Mouse (Mus musculus): ENCODE measurements around the gene Arid5a. TPM values are rescaled to one million over a fixed set of nuclear protein-coding genes. Genes with fewer than 3 reads are reported as not detected.

The Arid5a gene
- 2.9 TPM in 2 replicates for polyA plus RNA-seq (2016; fragmentation: Nextera tagmentation; extraction: Ambion mirVana)

DNA sequence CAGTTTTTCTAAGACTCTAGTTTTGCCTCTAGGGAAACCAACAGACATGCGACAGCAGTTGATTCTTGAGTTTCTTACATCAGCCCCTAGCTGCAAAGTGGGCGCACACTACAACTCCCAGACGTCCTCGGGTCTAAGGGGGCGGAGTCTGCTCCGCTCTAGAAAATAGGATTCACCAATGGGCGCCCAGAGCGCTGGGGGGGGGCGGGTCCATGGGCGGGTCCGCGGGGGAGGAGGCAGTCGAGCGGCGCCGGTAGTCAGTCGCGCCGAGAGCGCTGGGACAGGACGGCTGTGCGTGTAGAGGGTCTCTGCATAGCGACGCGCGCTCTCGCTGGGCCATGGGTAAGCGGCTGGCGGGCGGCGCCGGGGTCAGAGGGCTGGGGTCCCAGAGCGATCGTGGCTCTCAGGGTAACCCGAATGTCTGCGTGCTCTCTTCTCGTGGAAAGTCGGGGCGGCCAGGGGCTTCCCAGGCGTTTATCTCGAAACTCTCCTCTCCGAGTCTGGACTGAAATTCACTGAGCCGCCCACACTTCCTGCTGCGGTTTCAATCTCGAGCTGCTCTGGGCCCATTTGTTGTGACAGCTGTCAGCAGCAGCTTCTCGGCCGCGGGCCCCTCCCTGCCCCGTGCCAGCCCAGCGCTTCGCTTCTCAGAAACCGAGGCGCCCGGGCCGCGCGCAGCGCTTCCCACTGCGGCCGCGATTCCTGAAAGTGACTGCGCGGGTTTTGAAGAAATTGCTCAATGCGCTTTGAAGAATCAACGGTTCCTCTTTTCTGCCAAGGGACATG is at the start of gene Arid5a:
Arid5a (plus strand) TSS at position 239 of the 786 bp plus-strand sequence.
- Histone ChIP-seq H3K36me3 (replicated peaks) (no peaks in the 10 kb centered on the region), H3K27ac (peak within 1 kb of the TSS; percentile 72), H3K4me1 (peaks cover 33% of the 10 kb centered on the region), H3K9me3 (no peaks in the 10 kb centered on the region), H3K27me3 (ENCODE audit: poor library complexity, severe bottlenecking) (peaks cover 51% of the 10 kb centered on the region), H3K4me3 (peak within 1 kb of the TSS; percentile 63)
- DNase-seq (ENCODE audit: extremely low spot score, low spot score): peak; percentile 91
- WGBS: under 1% methylated on average over 65 of the region's 65 CpGs

DNA sequence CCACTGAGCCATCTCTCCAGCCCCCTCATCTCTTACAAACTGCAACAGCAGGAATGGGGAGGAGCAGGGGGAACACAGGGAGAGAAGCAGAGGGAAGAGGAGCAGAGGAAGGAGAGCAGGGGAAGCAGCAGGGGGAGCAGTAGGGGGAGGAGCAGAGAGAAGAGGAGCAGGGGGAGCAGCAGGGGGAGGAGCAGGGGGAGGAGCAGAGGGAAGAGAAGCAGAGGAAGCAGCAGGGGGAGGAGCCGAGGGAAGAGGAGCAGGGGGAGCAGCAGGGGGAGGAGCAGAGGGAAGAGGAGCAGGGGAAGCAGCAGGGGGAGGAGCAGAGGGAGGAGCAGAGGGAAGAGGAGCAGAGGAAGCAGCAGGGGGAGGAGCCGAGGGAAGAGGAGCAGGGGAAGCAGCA is 48.9 kb upstream of the Arid5a start:
- no peaks in the 10 kb centered on the region for H3K36me3 ChIP-seq (replicated peaks)
- no peak for DNase-seq (ENCODE audit: extremely low spot score, low spot score)
- no peak overlapping the region for H3K4me3 ChIP-seq
- peaks cover 7% of the 10 kb centered on the region; the same call in 1 of the 2 replicates for H3K9me3 ChIP-seq
- 80% methylated on average over 2 of the region's 2 CpGs for WGBS
- peaks cover 16% of the 10 kb centered on the region for H3K4me1 ChIP-seq
- H3K27ac ChIP-seq: no peak overlapping the region
- H3K27me3 ChIP-seq (ENCODE audit: poor library complexity, severe bottlenecking): peaks cover 31% of the 10 kb centered on the region

DNA sequence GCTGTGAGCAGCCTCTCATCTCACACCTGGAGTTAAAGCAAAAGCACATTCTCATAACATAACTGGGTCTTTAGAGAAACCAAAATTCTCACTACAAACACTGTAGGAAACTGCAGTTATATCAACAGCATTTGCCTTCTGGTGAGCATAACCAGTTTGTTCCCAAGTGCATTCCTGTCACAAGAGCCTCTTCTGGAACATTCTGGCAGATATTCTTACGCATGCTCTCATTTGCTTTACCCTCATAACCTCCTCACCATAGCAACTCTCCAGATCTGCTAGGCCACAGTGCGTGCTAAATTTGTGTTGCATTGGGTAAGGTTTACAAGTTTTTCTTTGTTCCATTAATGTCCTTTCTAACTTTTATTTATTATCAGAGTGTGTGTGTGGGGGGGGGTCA is 48.3 kb upstream of the Arid5a start:
- Histone ChIP-seq H3K36me3 (replicated peaks) (no peaks in the 10 kb centered on the region), H3K27ac (no peak overlapping the region), H3K4me1 (peaks cover 16% of the 10 kb centered on the region), H3K27me3 (ENCODE audit: poor library complexity, severe bottlenecking) (peaks cover 24% of the 10 kb centered on the region), H3K9me3 (peaks cover 7% of the 10 kb centered on the region; the same call in 1 of the 2 replicates), H3K4me3 (no peak overlapping the region)
- 96% methylated on average over 2 of the region's 2 CpGs for WGBS
- DNase-seq (ENCODE audit: extremely low spot score, low spot score): no peak

DNA sequence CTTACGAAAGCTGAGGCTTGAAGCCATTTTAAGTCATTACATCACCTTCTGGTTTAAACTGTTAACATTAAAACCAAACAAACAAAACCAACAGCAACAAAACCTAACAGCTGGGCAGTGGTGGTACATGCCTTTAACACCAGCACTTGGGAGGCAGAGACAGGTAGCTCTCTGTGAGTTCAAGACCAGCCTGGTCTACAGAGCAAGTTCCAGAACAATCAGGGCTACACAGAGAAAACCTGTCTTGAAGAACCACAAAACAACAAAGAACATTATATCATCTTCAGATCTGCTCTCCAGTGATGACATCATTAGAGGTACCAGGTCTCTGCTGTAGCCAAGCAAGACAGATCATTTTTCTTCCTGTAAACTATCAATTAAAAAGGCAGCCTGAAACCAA is 47.1 kb upstream of the Arid5a start:
- Histone ChIP-seq H3K27ac (no peak overlapping the region), H3K9me3 (peaks cover 7% of the 10 kb centered on the region; the same call in 1 of the 2 replicates), H3K36me3 (replicated peaks) (no peaks in the 10 kb centered on the region), H3K4me3 (no peak overlapping the region), H3K4me1 (peaks cover 6% of the 10 kb centered on the region), H3K27me3 (ENCODE audit: poor library complexity, severe bottlenecking) (peaks cover 13% of the 10 kb centered on the region)
- WGBS: 88% methylated on average over 1 of the region's 1 CpGs
- no peak for DNase-seq (ENCODE audit: extremely low spot score, low spot score)

DNA sequence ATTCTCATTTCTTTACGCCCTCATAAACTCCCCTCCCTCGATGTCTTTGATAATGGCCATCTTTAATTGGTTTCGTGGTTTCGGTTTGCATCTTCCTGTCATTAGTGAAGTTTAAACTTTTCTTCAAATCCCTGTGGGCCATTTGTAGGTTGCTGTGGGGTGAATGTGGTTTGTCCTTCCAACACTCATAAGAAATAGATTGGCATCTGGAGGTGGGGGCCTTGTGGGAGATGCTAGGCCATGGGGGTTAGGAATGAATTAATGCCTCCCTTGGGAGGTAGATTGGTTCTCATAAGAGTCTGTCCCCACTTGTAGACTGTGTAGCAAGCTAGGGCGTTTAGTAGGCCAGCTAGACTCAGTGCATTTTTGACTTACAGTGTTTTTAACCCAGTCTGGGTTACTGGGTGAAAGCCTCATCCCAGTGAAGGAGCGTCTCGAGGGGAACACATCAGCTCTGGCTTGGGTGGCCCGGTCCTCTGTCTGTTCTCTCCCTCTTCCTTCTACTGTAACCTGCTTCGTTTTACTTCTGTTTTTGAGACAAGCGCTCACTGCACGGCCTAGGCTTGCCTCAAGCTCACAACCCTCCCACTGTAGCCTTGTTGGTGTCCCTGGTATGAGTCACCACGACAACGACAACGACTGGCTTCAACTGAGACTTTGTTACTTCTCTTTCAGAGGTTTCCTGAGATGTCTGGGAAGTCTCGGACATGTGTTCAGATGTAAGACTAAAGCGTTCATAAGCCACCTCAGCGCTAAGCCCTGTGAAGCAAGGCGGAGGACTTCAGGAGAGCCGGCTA is 45.6 kb upstream of the Arid5a start:
- Histone ChIP-seq H3K4me1 (no peaks in the 10 kb centered on the region), H3K9me3 (no peaks in the 10 kb centered on the region; the same call in 1 of the 2 replicates), H3K27ac (no peak overlapping the region), H3K4me3 (no peak overlapping the region), H3K27me3 (ENCODE audit: poor library complexity, severe bottlenecking) (no peaks in the 10 kb centered on the region), H3K36me3 (replicated peaks) (no peaks in the 10 kb centered on the region)
- no peak for DNase-seq (ENCODE audit: extremely low spot score, low spot score)
- WGBS: 86% methylated on average over 19 of the region's 19 CpGs

DNA sequence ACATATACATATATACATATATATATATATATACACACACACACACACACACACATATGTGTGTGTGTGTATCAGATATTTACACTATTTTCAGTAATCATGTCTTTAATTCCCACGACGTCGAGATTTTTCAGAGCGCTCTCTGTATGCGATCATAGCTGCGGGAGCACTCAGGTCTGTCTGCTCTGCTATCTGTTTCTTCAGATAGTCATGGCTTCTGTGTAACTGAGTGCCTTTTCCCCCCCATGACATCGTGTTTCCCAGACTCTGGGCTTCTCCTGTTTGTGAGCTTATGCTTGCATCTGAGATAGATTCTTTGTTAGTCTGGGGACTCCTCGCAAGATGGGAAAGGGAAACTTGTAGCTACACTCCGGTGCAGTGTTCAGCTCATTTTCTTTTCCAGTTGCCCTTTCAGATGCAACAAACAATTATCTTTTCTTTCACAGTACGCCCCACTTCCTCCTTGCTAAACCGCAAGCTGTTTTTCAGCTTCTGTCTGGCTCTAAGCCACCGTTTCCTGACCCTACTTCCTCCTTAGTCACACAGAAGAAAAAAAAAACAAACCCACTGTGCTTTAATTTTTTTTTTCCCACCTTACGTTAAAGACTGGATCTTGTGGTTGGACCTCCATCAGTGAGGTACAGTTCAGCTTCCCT is 43.6 kb upstream of the Arid5a start:
- H3K27ac ChIP-seq: no peak overlapping the region
- H3K9me3 ChIP-seq: no peaks in the 10 kb centered on the region; the same call in 1 of the 2 replicates
- H3K36me3 ChIP-seq (replicated peaks): no peaks in the 10 kb centered on the region
- no peak overlapping the region for H3K4me3 ChIP-seq
- H3K27me3 ChIP-seq (ENCODE audit: poor library complexity, severe bottlenecking): peaks cover 7% of the 10 kb centered on the region
- 76% methylated on average over 13 of the region's 13 CpGs for WGBS
- H3K4me1 ChIP-seq: peaks cover under 1% of the 10 kb centered on the region; the same call in 1 of the 2 replicates
- no peak for DNase-seq (ENCODE audit: extremely low spot score, low spot score)

DNA sequence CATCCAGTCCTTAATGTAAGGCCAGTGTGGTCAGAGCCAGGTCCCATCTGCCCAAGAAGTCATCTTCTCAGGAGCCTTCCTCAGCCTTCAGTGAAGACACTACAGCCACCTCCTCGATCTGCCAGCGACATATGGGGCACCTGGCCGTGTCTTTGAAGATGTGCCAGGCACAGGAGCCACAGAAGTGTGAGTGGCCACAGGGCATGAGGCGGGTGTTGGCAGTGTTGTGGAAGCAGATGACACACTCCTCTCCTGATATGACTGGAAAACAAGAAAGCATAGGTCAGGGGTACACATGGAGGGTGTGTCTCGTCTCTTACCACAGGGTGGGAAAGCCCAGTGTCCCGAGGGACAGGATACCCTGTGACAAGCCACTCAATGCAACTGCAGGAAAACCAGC is 41.2 kb upstream of the Arid5a start:
- Histone ChIP-seq H3K27ac (no peak overlapping the region), H3K9me3 (no peaks in the 10 kb centered on the region), H3K4me3 (no peak overlapping the region), H3K4me1 (peaks cover 17% of the 10 kb centered on the region), H3K27me3 (ENCODE audit: poor library complexity, severe bottlenecking) (peaks cover 30% of the 10 kb centered on the region), H3K36me3 (replicated peaks) (no peaks in the 10 kb centered on the region)
- 89% methylated on average over 6 of the region's 6 CpGs for WGBS
- no peak for DNase-seq (ENCODE audit: extremely low spot score, low spot score)

DNA sequence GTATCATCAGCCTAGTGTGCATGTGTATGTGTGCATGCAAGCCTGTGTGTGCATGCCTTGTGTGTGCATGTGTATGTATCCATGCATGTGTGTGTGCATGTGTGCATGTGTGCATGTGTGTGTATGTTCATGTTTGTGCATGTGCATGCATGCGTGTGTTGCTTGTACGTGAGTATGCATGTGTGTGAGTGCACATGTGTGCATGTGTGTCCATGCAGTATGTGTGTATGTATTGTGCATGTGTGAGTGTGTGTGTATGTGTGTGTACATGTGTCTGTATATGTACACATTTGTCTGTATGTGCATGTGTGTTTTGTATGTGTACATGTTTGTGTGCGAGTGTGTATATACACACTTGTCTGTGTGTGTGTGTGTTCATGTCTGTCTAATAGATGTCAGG is 39.9 kb upstream of the Arid5a start:
- Histone ChIP-seq H3K4me3 (no peak overlapping the region), H3K36me3 (replicated peaks) (no peaks in the 10 kb centered on the region), H3K4me1 (peaks cover 20% of the 10 kb centered on the region), H3K27me3 (ENCODE audit: poor library complexity, severe bottlenecking) (peaks cover 40% of the 10 kb centered on the region), H3K27ac (no peak overlapping the region), H3K9me3 (no peaks in the 10 kb centered on the region)
- 94% methylated on average over 3 of the region's 3 CpGs for WGBS
- no peak for DNase-seq (ENCODE audit: extremely low spot score, low spot score)

DNA sequence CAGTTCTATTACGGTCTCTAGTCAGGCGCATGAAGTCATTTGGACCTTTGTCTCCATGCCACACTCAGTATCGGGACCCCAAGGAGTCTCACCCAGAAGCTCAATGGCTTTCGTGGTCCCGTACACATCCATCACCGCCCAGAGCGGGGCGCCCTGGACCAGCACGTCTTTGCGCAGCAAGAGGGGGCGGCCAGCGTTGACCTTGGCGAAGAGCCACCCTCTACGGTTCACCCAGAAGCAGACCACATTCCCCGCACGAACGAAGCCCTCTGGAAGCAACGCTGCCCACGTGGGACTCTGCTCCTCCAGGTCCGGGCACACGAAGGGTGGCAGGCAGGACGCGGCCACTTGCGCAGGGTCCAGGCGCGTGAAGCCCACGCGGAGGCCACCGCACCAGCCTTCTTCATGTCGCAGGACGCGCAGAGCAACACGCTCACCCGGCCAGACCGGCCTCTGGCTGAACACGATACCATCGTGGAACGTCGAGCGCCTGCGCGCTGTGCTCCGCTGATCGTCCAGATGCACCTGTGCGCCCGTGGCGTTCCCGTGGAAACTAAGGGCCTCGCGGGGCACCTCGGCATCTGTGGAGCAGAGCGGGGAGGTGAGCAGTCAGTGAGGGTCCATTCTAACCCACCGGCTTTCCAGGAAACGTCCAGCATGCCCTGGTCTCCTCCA is 38.3 kb upstream of the Arid5a start:
- H3K27ac ChIP-seq: no peak overlapping the region
- H3K4me3 ChIP-seq: peak overlapping the region; percentile 30
- no peaks in the 10 kb centered on the region for H3K36me3 ChIP-seq (replicated peaks)
- H3K4me1 ChIP-seq: peaks cover 26% of the 10 kb centered on the region
- H3K27me3 ChIP-seq (ENCODE audit: poor library complexity, severe bottlenecking): peaks cover 40% of the 10 kb centered on the region
- no peak for DNase-seq (ENCODE audit: extremely low spot score, low spot score)
- H3K9me3 ChIP-seq: no peaks in the 10 kb centered on the region
- 43% methylated on average over 54 of the region's 54 CpGs for WGBS

DNA sequence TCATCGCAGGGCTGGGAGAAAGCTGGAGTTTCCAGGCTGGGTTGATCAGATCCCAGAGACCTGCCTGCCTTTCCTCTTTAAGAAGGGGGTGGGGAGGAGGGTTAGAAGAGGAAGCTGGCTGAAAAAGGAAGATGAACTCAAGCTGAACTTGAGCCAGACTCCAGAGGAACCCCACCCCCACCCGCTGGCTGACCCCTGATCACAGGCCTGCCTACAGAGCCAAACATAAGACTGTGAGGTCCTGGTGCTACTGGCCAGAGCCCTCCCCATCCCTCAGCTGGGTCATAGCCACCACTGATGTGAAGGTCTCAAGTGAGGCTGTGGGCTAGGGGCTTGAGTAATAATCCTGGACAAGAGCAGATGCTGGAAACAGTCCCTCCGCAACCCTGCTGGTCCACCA is 36.9 kb upstream of the Arid5a start:
- WGBS: 64% methylated on average over 3 of the region's 3 CpGs
- H3K36me3 ChIP-seq (replicated peaks): no peaks in the 10 kb centered on the region
- DNase-seq (ENCODE audit: extremely low spot score, low spot score): no peak
- no peak overlapping the region for H3K4me3 ChIP-seq
- H3K4me1 ChIP-seq: peaks cover 26% of the 10 kb centered on the region
- peaks cover 40% of the 10 kb centered on the region for H3K27me3 ChIP-seq (ENCODE audit: poor library complexity, severe bottlenecking)
- peak overlapping the region; percentile 17; the same call in 1 of the 2 replicates for H3K27ac ChIP-seq
- H3K9me3 ChIP-seq: no peaks in the 10 kb centered on the region

DNA sequence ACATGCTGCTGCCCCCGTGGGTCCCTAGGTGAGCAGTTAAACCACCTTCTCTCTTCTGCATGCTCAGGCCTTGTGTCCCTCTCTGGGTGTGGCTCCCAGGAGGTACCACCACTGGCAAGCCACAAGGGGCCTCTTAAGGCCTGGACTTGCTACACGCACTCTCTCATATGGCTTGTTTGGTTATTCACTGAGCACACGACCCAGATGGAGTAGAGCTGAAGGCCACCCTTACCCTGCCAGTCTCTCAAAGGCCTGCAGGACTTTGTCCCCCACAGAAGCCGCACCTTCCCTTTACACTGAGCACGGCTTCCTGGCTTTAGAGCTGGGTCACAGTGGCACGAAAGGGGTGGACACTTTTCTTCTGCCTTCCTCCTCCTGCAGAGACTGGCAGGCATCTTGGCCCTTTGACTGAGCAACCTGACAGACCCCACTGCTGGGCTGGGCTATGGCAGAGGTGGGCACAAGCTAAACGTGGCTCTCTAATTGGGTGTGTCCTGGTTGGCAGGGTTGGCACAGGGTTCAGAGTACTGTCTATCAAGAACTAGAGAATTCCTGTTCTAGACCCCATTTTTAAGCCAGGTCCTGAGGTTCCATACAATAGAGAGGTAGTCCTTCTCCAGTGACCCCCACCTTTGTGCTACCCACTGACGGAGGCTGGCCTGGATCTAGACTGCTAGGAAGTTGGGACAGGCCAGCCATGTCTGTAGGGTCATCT is 35.9 kb upstream of the Arid5a start:
- Histone ChIP-seq H3K4me3 (no peak overlapping the region), H3K36me3 (replicated peaks) (no peaks in the 10 kb centered on the region), H3K4me1 (peaks cover 26% of the 10 kb centered on the region), H3K9me3 (no peaks in the 10 kb centered on the region), H3K27ac (0 out of 2 replicates have a peak overlapping the region, but pooled peaks have one; percentile 17), H3K27me3 (ENCODE audit: poor library complexity, severe bottlenecking) (peaks cover 40% of the 10 kb centered on the region)
- no peak for DNase-seq (ENCODE audit: extremely low spot score, low spot score)
- WGBS: 80% methylated on average over 8 of the region's 8 CpGs

DNA sequence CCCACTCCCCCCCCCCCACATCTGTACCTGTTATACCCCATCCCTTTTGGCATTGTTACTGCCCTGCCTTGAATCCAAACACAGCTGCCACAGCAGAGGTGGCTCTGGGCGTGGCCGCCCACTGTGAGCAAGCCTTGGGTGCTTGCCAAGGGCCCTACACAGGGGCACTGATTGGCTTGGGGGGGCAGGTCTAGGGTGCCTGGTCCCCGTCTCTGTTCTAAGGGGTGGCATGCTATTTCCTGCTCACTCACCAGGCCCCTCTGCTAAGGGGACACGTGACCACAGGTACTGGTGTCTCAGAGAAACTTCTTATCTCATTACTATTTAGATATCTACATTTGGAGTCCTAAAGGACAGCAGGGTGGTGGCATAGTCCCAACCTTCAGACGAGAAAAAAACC is 35.0 kb upstream of the Arid5a start:
- Histone ChIP-seq H3K27me3 (ENCODE audit: poor library complexity, severe bottlenecking) (peaks cover 40% of the 10 kb centered on the region), H3K36me3 (replicated peaks) (no peaks in the 10 kb centered on the region), H3K4me3 (no peak overlapping the region), H3K27ac (0 out of 2 replicates have a peak overlapping the region, but pooled peaks have one; percentile 8), H3K9me3 (no peaks in the 10 kb centered on the region), H3K4me1 (peaks cover 26% of the 10 kb centered on the region)
- WGBS: 82% methylated on average over 5 of the region's 5 CpGs
- no peak for DNase-seq (ENCODE audit: extremely low spot score, low spot score)
